Mouse (Mus musculus) forebrain, embryonic 10.5 days (tissue): Measurements from ENCODE around the gene Ltbp2. TPM values are rescaled to one million over a fixed set of nuclear protein-coding genes. Genes with fewer than 3 reads are reported as not detected.

Experiments
- DNase-seq: peaks from one replicate; pipeline ENCODE4 v3.0.0-alpha.2; 2017; ENCODE audit warnings: low spot score; ENCODE audit errors: extremely low spot score
- H3K27ac ChIP-seq: fragments of 300-500 bp; sonication (generic); 2 replicates; pipeline ENCODE4 v1.5.1; 2016; ENCODE audit warnings: mild to moderate bottlenecking
- H3K27me3 ChIP-seq: fragments of 300-500 bp; sonication (generic); 2 replicates; pipeline ENCODE4 v1.6.1; 2016; ENCODE audit warnings: mild to moderate bottlenecking; ENCODE audit not compliant: poor library complexity, severe bottlenecking
- H3K36me3 ChIP-seq: fragments of 300-500 bp; sonication (generic); replicated peaks from 2 replicates; pipeline ENCODE4 v1.6.1; 2016; ENCODE audit warnings: mild to moderate bottlenecking, moderate library complexity
- H3K4me1 ChIP-seq: fragments of 300-500 bp; sonication (generic); 2 replicates; pipeline ENCODE4 v1.6.1; 2016
- H3K4me3 ChIP-seq: fragments of 300-500 bp; sonication (generic); 2 replicates; pipeline ENCODE4 v1.5.1; 2016; ENCODE audit warnings: mild to moderate bottlenecking, moderate library complexity
- H3K9me3 ChIP-seq: fragments of 300-500 bp; sonication (generic); 2 replicates; pipeline ENCODE4 v1.6.1; 2016; ENCODE audit warnings: mild to moderate bottlenecking, moderate library complexity
- WGBS: fragments of 180-500 bp; shearing (Covaris S2); methylation state at CpG from one replicate; pipeline ENCODE4 v1.1.7; 2016; 5-methylcytosine and 5-hydroxymethylcytosine counted together
- polyA plus RNA-seq: library from polyadenylated mRNA; unstranded; fragments of >200 nt; fragmentation: Nextera tagmentation; extraction: Ambion mirVana; gene quantifications from 2 replicates; pipeline ENCODE4 v1.2.1, GENCODE M21; 2016

Ltbp2 gene
- 0.10 TPM in 1 of 2 replicates, not detected in the other for polyA plus RNA-seq

DNA sequence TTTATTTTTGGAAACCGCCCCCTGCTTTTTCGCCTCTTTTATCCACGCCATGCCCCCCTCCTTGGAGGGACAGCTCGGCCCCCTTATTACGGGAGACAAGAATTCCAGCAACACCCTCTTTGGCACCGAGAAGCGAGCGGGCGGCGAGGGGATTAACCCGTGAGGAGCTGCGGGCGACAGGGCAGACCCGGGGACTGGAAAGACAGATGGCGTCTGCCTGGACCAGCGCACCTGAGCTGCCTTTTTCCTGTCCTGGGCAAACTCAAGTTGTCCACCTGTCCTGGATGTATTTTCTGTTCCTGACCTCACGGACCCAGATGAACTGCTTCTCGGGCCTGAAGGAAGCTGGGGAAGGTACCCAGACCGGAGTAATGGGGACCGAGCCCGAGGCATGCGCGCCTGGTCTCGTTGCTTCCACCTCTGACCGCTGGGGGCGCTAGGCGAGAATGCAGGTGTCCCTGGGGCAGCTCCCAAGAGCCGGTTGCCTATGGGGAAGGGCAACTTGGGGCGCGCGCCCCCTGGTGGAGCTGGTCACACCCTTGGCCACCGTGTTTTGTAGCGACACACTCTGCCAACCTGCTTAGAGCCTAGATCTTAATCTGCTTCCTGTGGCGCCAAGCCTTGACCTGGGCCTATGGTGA, at the start of gene Ltbp2:
Gene Ltbp2, minus strand, starts transcription at position 52 of the 641 bp plus-strand sequence.
- H3K27ac ChIP-seq: 0 out of 2 replicates have a peak within 1 kb of the TSS, but pooled peaks have one; percentile 20
- H3K4me1 ChIP-seq: peaks cover 20% of the 10 kb centered on the region
- peak within 1 kb of the TSS; percentile 42 for H3K4me3 ChIP-seq
- H3K9me3 ChIP-seq: no peaks in the 10 kb centered on the region
- H3K36me3 ChIP-seq: no peaks in the 10 kb centered on the region
- DNase-seq: peak; percentile 70
- peaks cover 73% of the 10 kb centered on the region for H3K27me3 ChIP-seq
- 2% methylated on average over 34 of the region's 34 CpGs for WGBS

DNA sequence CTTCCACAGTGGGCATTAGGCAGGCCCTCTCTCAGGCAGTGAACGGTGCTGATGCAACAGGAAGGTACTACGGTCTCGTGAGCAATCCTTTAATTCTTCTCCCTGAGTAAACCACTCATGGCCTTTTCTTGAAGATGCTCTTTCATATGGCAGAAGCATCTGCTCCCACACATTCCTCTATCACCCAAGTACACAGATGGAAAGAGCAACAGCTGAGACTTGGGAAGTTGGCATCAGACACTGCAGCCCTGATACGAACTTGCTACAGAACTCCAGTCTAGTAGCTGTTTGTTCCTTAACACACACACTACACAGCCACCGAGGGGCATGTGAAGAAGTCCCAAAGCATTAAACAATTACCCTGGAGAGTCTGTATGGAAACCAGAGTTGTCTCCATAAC, 48.0 kb upstream of the Ltbp2 start:
- Histone ChIP-seq H3K9me3 (no peaks in the 10 kb centered on the region), H3K4me3 (no peak overlapping the region), H3K27me3 (no peaks in the 10 kb centered on the region), H3K27ac (no peak overlapping the region), H3K4me1 (peaks cover 14% of the 10 kb centered on the region), H3K36me3 (peaks cover 81% of the 10 kb centered on the region)
- 94% methylated on average over 5 of the region's 5 CpGs for WGBS
- no peak for DNase-seq

DNA sequence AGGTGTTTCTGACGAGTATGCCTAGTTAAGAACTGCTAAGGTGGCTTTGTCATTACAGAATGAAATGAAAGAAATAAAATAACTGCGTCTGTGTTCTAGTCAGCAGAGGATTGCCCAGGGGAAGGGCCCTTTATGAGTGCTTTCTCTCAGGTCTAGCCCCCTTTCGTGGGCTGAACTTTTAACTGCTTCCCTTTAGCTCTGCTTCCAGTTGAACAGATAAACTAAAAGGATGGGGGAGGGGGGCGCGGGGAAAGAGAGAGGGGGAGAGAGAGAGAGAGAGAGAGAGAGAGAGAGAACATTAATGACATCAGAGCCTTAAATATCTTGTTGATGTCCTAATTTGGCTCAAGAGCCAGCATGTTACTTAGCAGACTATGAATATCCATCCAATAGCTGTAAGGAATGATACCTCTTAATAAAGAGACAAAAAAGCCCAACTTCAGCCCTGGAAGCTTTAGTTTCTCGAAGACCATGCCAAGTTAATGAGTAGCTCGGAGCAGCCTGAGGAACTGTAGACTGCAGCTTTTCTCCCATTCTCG, 45.6 kb upstream of the Ltbp2 start:
- Histone ChIP-seq H3K4me1 (peaks cover 14% of the 10 kb centered on the region), H3K4me3 (no peak overlapping the region), H3K9me3 (no peaks in the 10 kb centered on the region), H3K27ac (peak overlapping the region; percentile 44), H3K36me3 (peaks cover 77% of the 10 kb centered on the region), H3K27me3 (no peaks in the 10 kb centered on the region)
- no peak for DNase-seq
- WGBS: 66% methylated on average over 8 of the region's 8 CpGs

DNA sequence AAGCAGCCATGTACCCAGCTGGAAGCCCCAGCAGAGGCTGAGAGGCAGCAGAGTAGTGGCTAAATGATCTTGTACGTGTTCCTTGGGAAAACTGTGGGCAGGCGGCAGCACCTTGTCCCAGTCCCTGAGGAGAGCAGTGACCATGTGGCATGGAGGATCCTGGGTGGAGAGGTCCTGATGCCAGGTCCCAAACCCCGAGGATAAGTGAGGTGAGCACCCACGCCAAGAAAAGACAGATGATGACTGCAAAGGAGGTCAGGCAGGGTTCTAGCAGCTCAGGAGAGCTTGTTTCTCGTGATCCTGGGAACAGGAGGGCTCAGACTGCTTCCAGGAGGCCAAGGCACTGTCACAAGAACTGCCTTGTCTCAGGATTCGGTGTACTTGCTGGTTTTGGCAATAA, 42.5 kb upstream of the Ltbp2 start:
- Histone ChIP-seq H3K4me3 (no peak overlapping the region), H3K4me1 (peaks cover 17% of the 10 kb centered on the region), H3K27ac (no peak overlapping the region), H3K9me3 (no peaks in the 10 kb centered on the region), H3K27me3 (no peaks in the 10 kb centered on the region), H3K36me3 (peaks cover 54% of the 10 kb centered on the region)
- no peak for DNase-seq
- 86% methylated on average over 6 of the region's 6 CpGs for WGBS

DNA sequence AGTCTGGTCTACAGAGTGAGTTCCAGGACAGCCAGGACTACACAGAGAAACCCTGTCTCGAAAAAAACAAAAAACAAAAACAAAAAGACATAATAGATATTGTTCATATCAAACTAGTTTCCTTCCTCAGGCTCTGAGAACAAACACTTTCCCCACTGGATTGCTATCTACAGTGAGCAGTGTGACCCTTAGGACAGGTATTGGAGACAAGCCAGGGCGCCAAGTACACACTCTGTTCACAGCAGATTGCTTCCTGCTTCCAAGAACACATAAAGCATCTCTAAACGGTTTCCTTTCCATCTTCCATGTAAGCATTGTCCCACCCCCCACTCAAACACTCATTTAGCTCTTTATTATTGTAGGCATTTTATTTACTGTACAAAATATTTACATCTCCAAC, 41.5 kb upstream of the Ltbp2 start:
- Histone ChIP-seq H3K36me3 (peaks cover 44% of the 10 kb centered on the region), H3K9me3 (no peaks in the 10 kb centered on the region), H3K27me3 (no peaks in the 10 kb centered on the region), H3K4me3 (no peak overlapping the region), H3K4me1 (peaks cover 25% of the 10 kb centered on the region), H3K27ac (no peak overlapping the region)
- WGBS: 88% methylated on average over 3 of the region's 3 CpGs
- DNase-seq: no peak

DNA sequence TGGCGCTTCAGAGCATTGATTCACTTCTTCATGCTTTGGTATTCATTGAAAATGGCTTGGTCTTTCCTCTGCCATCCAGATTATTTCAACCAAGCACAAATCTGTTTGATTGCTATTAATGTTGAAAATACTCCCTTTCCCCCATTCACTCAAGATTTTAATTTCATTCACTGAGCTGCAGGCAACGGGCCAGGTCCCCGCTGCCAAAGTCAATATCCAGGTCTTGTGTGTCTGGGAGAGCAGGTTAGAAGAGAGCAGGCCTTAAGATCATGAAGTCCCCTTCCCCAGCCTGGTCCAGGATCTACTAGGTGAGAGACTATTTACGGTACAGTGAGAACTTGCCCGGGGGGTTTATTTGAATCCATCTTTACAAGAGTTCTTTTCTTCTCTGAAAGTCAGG, 38.6 kb upstream of the Ltbp2 start:
- peaks cover 29% of the 10 kb centered on the region for H3K36me3 ChIP-seq
- 96% methylated on average over 5 of the region's 5 CpGs for WGBS

DNA sequence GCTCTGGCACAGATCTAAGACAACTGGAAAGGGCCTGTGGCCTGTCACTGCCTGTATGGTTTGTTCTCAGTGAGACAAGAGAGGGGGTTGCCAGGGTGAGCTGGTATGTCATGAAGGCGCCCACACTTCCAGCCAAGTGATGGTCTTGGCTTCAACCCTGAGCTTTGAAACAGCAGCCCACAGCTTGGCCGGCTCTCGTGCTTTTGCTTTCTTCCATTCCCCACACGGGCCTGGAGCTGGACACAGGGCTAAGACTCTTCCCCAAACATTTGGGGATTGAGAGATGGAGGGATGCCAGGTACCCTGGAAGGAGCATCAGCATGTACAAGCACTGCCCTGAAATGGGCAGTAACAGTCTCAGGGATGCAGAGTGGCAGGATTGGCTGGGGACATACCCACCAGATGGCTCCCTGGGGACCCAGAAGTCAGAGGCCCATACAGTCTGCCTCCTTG, 36.3 kb upstream of the Ltbp2 start:
- WGBS: 87% methylated on average over 4 of the region's 4 CpGs
- H3K4me1 ChIP-seq: peaks cover 32% of the 10 kb centered on the region

More for the DNA sequence above, 38.6 kb upstream of the Ltbp2 start:
- Histone ChIP-seq H3K4me1 (peaks cover 29% of the 10 kb centered on the region), H3K9me3 (no peaks in the 10 kb centered on the region; the same call in 1 of the 2 replicates), H3K27ac (no peak overlapping the region), H3K27me3 (no peaks in the 10 kb centered on the region), H3K4me3 (no peak overlapping the region)
- DNase-seq: no peak

GRCm38 (mm10) chr12:84911640-84912039, 35.3 kb upstream of the Ltbp2 start:
- peaks cover 42% of the 10 kb centered on the region for H3K4me1 ChIP-seq
- no peaks in the 10 kb centered on the region; the same call in 1 of the 2 replicates for H3K9me3 ChIP-seq
- H3K4me3 ChIP-seq: no peak overlapping the region
- no peak for DNase-seq
- H3K27ac ChIP-seq: peak overlapping the region; percentile 66
- H3K36me3 ChIP-seq: peaks cover 3% of the 10 kb centered on the region; the same call in 1 of the 2 replicates
- 59% methylated on average over 2 of the region's 2 CpGs for WGBS
- no peaks in the 10 kb centered on the region for H3K27me3 ChIP-seq

More for the DNA sequence above, 36.3 kb upstream of the Ltbp2 start:
- DNase-seq: no peak
- H3K27ac ChIP-seq: peak overlapping the region; percentile 66; the same call in 1 of the 2 replicates
- no peak overlapping the region for H3K4me3 ChIP-seq
- H3K9me3 ChIP-seq: no peaks in the 10 kb centered on the region; the same call in 1 of the 2 replicates
- peaks cover 9% of the 10 kb centered on the region for H3K36me3 ChIP-seq
- no peaks in the 10 kb centered on the region for H3K27me3 ChIP-seq

- WGBS: 94% methylated on average over 4 of the region's 4 CpGs
- Histone ChIP-seq H3K27me3 (no peaks in the 10 kb centered on the region), H3K27ac (no peak overlapping the region), H3K9me3 (no peaks in the 10 kb centered on the region; the same call in 1 of the 2 replicates), H3K4me3 (no peak overlapping the region), H3K4me1 (peaks cover 42% of the 10 kb centered on the region), H3K36me3 (no peaks in the 10 kb centered on the region)
- DNase-seq: no peak
Measured at GRCm38 (mm10) chr12:84910066-84910465, 33.7 kb upstream of the Ltbp2 start.

- Histone ChIP-seq H3K4me1 (peaks cover 31% of the 10 kb centered on the region), H3K27me3 (no peaks in the 10 kb centered on the region), H3K36me3 (no peaks in the 10 kb centered on the region), H3K4me3 (no peak overlapping the region), H3K9me3 (no peaks in the 10 kb centered on the region; the same call in 1 of the 2 replicates), H3K27ac (peak overlapping the region; percentile 61; the same call in 1 of the 2 replicates)
- WGBS: 81% methylated on average over 10 of the region's 10 CpGs
- DNase-seq: no peak
Measured at GRCm38 (mm10) chr12:84907627-84908480, 31.5 kb upstream of the Ltbp2 start.

- H3K9me3 ChIP-seq: no peaks in the 10 kb centered on the region; the same call in 1 of the 2 replicates
- H3K36me3 ChIP-seq: no peaks in the 10 kb centered on the region
- 67% methylated on average over 12 of the region's 12 CpGs for WGBS
- no peak overlapping the region for H3K4me3 ChIP-seq
- peaks cover 24% of the 10 kb centered on the region for H3K4me1 ChIP-seq
- H3K27me3 ChIP-seq: no peaks in the 10 kb centered on the region
- H3K27ac ChIP-seq: peak overlapping the region; percentile 61; the same call in 1 of the 2 replicates
- DNase-seq: no peak
Measured at GRCm38 (mm10) chr12:84907024-84907626, 30.8 kb upstream of the Ltbp2 start.

- WGBS: 81% methylated on average over 7 of the region's 7 CpGs
Measured at GRCm38 (mm10) chr12:84904399-84904798, 28.1 kb upstream of the Ltbp2 start.

More at GRCm38 (mm10) chr12:84904399-84904798, 28.1 kb upstream of the Ltbp2 start:
- Histone ChIP-seq H3K9me3 (no peaks in the 10 kb centered on the region), H3K27me3 (no peaks in the 10 kb centered on the region), H3K27ac (no peak overlapping the region), H3K4me1 (peaks cover 13% of the 10 kb centered on the region), H3K36me3 (no peaks in the 10 kb centered on the region), H3K4me3 (no peak overlapping the region)
- no peak for DNase-seq
